Mouse (Mus musculus) hindbrain, embryonic 12.5 days (tissue): ENCODE measurements around the gene Pcnx4. TPM values are rescaled to one million over a fixed set of nuclear protein-coding genes. Genes with fewer than 3 reads are reported as not detected.
A peak's percentile ranks its signal among the peaks of the same experiment; 100 is the strongest.
"Not testable (repeated sequence)": the region's sequence is repeated elsewhere in the genome, so short reads cannot be mapped to it uniquely, and the experiment has no call there.

Experiments used
- ATAC-seq: fragments of 200-750 bp; cut with Nextera tagmentation; 2 replicates; pipeline ENCODE4 v1.8.0; 2017; ENCODE audit warnings: moderate TSS enrichment; ENCODE audit not compliant: low FRiP score
- H3K27ac ChIP-seq: fragments of 300-500 bp; sonication (generic); 2 replicates; pipeline ENCODE4 v1.5.1; 2016; ENCODE audit warnings: mild to moderate bottlenecking
- H3K27me3 ChIP-seq: fragments of 300-500 bp; sonication (generic); 2 replicates; pipeline ENCODE4 v1.6.1; 2016; ENCODE audit warnings: mild to moderate bottlenecking
- H3K36me3 ChIP-seq: fragments of 300-500 bp; sonication (generic); 2 replicates; pipeline ENCODE4 v1.6.1; 2016; ENCODE audit warnings: mild to moderate bottlenecking
- H3K4me1 ChIP-seq: fragments of 300-500 bp; sonication (generic); 2 replicates; pipeline ENCODE4 v1.6.1; 2016
- H3K4me2 ChIP-seq: fragments of 300-500 bp; sonication (generic); replicated peaks from 2 replicates; pipeline ENCODE4 v1.6.1; 2016; ENCODE audit warnings: mild to moderate bottlenecking
- H3K4me3 ChIP-seq: fragments of 300-500 bp; sonication (generic); 2 replicates; pipeline ENCODE4 v1.5.1; 2016; ENCODE audit warnings: mild to moderate bottlenecking
- H3K9ac ChIP-seq: fragments of 300-500 bp; sonication (generic); 2 replicates; pipeline ENCODE4 v1.6.1; 2016; ENCODE audit warnings: mild to moderate bottlenecking, moderate library complexity
- H3K9me3 ChIP-seq: fragments of 300-500 bp; sonication (generic); replicated peaks from 2 replicates; pipeline ENCODE4 v1.6.1; 2016; ENCODE audit warnings: mild to moderate bottlenecking
- WGBS: fragments of 180-500 bp; shearing (Covaris S2); methylation state at CpG from one replicate; pipeline ENCODE4 v1.1.7; 2016; 5-methylcytosine and 5-hydroxymethylcytosine counted together
- polyA plus RNA-seq: library from polyadenylated mRNA; unstranded; fragments of >200 nt; fragmentation: Nextera tagmentation; extraction: Ambion mirVana; gene quantifications from 2 replicates; pipeline ENCODE4 v1.2.1, GENCODE M21; 2016

Pcnx4 gene
- polyA plus RNA-seq, 1 experiment from 2014 or later, result 18.0 TPM

- WGBS, result 83% methylated on average over 7 of the region's 7 CpGs
- no peak overlapping the region for H3K27ac ChIP-seq
- no peaks in the 10 kb centered on the region for H3K27me3 ChIP-seq
- H3K4me1 ChIP-seq, result peaks cover 6% of the 10 kb centered on the region
- H3K4me2 ChIP-seq, result no peak overlapping the region
- H3K9me3 ChIP-seq, result no peaks in the 10 kb centered on the region
- no peak overlapping the region for H3K4me3 ChIP-seq
- no peak overlapping the region for H3K9ac ChIP-seq
- H3K36me3 ChIP-seq, result no peaks in the 10 kb centered on the region
- no peak for ATAC-seq
Observed at GRCm38 (mm10) chr12:72532303-72532702, 3.9 kb upstream of the Pcnx4 start.

GRCm38 (mm10) chr12:72533986-72534385 lies 2.2 kb upstream of the Pcnx4 start:
- WGBS, result 91% methylated on average over 6 of the region's 6 CpGs
- peaks cover 6% of the 10 kb centered on the region for H3K4me1 ChIP-seq
- H3K4me3 ChIP-seq, result no peak overlapping the region
- no peaks in the 10 kb centered on the region for H3K9me3 ChIP-seq
- no peaks in the 10 kb centered on the region for H3K36me3 ChIP-seq
- no peak overlapping the region for H3K4me2 ChIP-seq
- no peak for ATAC-seq
- H3K27ac ChIP-seq, result no peak overlapping the region
- no peak overlapping the region for H3K9ac ChIP-seq
- H3K27me3 ChIP-seq, result no peaks in the 10 kb centered on the region

GRCm38 (mm10) chr12:72535599-72535998 lies 584 bp upstream of the Pcnx4 start:
- peak overlapping the region; percentile 24; the same call in 1 of the 2 replicates for H3K27ac ChIP-seq
- peaks cover 6% of the 10 kb centered on the region for H3K4me1 ChIP-seq
- peak overlapping the region; percentile 59 for H3K4me3 ChIP-seq
- no peaks in the 10 kb centered on the region for H3K9me3 ChIP-seq
- no peaks in the 10 kb centered on the region for H3K27me3 ChIP-seq
- H3K4me2 ChIP-seq, result peak overlapping the region; percentile 54
- H3K9ac ChIP-seq, result peak overlapping the region; percentile 66
- 41% methylated on average over 3 of the region's 3 CpGs for WGBS
- H3K36me3 ChIP-seq, result no peaks in the 10 kb centered on the region
- ATAC-seq, result no peak; the same call in 1 of the 2 replicates

GRCm38 (mm10) chr12:72538571-72538970 lies 2.4 kb downstream of the Pcnx4 start:
- Histone ChIP-seq H3K27me3 (no peaks in the 10 kb centered on the region), H3K27ac (no peak overlapping the region), H3K9me3 (no peaks in the 10 kb centered on the region), H3K4me3 (no peak overlapping the region), H3K4me1 (peaks cover 6% of the 10 kb centered on the region), H3K9ac (no peak overlapping the region), H3K36me3 (peaks cover 7% of the 10 kb centered on the region), H3K4me2 (no peak overlapping the region)
- 88% methylated on average over 10 of the region's 10 CpGs for WGBS
- no peak for ATAC-seq

DNA sequence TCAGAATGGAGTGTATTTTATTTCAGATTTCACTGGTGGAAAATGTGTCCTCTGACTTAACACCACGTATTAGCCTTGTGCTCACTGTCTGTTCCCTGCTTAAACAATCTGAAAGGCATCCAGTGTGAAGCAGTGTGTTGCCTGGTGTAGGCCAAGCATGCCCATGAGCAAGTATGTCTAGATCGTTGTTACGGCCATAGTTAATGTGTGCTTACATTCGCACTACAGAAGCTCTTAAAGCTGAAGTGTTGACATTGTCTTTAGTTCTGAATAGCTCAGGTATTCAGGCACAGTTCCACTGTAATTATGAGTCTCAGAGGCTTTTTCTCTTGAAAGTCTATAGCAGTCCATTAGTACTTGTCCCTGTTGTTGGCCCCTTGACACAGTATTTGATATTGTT lies 18.2 kb downstream of the Pcnx4 start:
- Histone ChIP-seq H3K4me3 (no peak overlapping the region), H3K4me1 (no peaks in the 10 kb centered on the region), H3K4me2 (no peak overlapping the region), H3K9me3 (no peaks in the 10 kb centered on the region), H3K27ac (no peak overlapping the region), H3K36me3 (peaks cover 5% of the 10 kb centered on the region), H3K27me3 (no peaks in the 10 kb centered on the region), H3K9ac (no peak overlapping the region)
- 79% methylated on average over 4 of the region's 4 CpGs for WGBS
- ATAC-seq, result no peak

- H3K36me3 ChIP-seq, result peaks cover 3% of the 10 kb centered on the region; the same call in 1 of the 2 replicates
- H3K4me1 ChIP-seq, result no peaks in the 10 kb centered on the region
- no peak overlapping the region for H3K9ac ChIP-seq
- H3K9me3 ChIP-seq, result no peaks in the 10 kb centered on the region
- no peaks in the 10 kb centered on the region for H3K27me3 ChIP-seq
- no peak overlapping the region for H3K4me3 ChIP-seq
- no peak overlapping the region for H3K4me2 ChIP-seq
- no peak overlapping the region for H3K27ac ChIP-seq
- WGBS, result 92% methylated on average over 4 of the region's 4 CpGs
- no peak for ATAC-seq
Observed at GRCm38 (mm10) chr12:72564281-72564795, 28.2 kb downstream of the Pcnx4 start.

DNA sequence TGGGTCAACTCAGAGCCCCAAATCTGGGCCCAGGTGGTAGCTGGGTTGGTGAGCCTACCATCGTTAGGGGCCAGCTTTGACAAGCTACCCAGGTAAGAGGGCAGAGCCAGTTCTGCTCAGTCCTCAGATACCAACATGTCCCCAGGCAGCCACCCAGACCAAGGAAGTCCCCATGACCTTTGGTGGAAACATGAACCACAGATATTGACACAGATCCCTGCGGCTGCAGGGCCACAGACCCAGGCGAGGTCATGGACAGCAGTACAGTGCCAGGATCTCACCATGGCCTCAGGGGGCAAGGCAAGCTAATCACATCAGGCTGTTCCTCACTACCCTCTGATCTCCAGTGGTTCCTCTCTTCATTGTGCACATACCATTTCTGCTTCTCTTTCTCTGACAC lies 45.8 kb downstream of the Pcnx4 start:
- WGBS, result 90% methylated on average over 3 of the region's 3 CpGs
- Histone ChIP-seq H3K4me1 (no peaks in the 10 kb centered on the region), H3K27ac (no peak overlapping the region), H3K4me3 (no peak overlapping the region), H3K4me2 (no peak overlapping the region), H3K36me3 (peaks cover 7% of the 10 kb centered on the region; the same call in 1 of the 2 replicates), H3K9me3 (0 out of 2 replicates have a peak, but pooled peaks cover 4% of the 10 kb centered on the region), H3K9ac (no peak overlapping the region), H3K27me3 (no peaks in the 10 kb centered on the region)
- no peak for ATAC-seq

- Histone ChIP-seq H3K4me1 (no peaks in the 10 kb centered on the region), H3K9me3 (0 out of 2 replicates have a peak, but pooled peaks cover 4% of the 10 kb centered on the region), H3K9ac (no peak overlapping the region), H3K27ac (no peak overlapping the region), H3K36me3 (peaks cover 7% of the 10 kb centered on the region; the same call in 1 of the 2 replicates), H3K27me3 (no peaks in the 10 kb centered on the region), H3K4me2 (no peak overlapping the region), H3K4me3 (no peak overlapping the region)
- 91% methylated on average over 2 of the region's 2 CpGs for WGBS
- ATAC-seq, result no peak
Observed at GRCm38 (mm10) chr12:72583099-72583498, 46.9 kb downstream of the Pcnx4 start.

GRCm38 (mm10) chr12:72585339-72585738 lies 49.2 kb downstream of the Pcnx4 start:
- Histone ChIP-seq H3K4me3 (no peak overlapping the region), H3K27me3 (no peaks in the 10 kb centered on the region), H3K9ac (no peak overlapping the region), H3K4me2 (no peak overlapping the region), H3K27ac (no peak overlapping the region), H3K36me3 (peaks cover 3% of the 10 kb centered on the region; the same call in 1 of the 2 replicates), H3K4me1 (no peaks in the 10 kb centered on the region), H3K9me3 (0 out of 2 replicates have a peak, but pooled peaks cover 4% of the 10 kb centered on the region)
- no peak for ATAC-seq
- WGBS, result 96% methylated on average over 1 of the region's 1 CpGs

DNA sequence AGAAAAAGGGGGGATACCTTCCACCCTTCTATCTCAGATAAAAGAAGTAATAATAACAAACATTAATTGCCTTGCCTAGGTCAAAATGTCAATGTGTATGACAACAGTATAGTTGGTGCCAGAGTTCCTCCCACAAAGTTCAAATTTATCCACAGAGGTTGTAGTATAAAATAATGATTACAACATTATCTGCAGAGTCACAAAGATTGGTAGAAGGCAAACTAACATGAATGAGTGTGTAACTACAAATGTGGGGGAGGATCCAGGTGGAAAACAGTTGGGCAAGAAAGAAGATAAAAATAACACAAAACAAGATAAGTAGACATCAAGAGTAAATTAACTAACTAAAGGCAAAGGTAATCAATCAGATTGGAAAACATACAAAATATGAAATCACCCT lies 56.8 kb downstream of the Pcnx4 start:
- no peak overlapping the region for H3K27ac ChIP-seq
- no peak for ATAC-seq
- no peaks in the 10 kb centered on the region for H3K36me3 ChIP-seq
- H3K9ac ChIP-seq, result no peak overlapping the region
- no peaks in the 10 kb centered on the region for H3K4me1 ChIP-seq
- H3K27me3 ChIP-seq, result no peaks in the 10 kb centered on the region
- no peak overlapping the region for H3K4me2 ChIP-seq
- no peaks in the 10 kb centered on the region for H3K9me3 ChIP-seq
- no peak overlapping the region for H3K4me3 ChIP-seq

GRCm38 (mm10) chr12:72594001-72594400 lies 57.8 kb downstream of the Pcnx4 start:
- no peaks in the 10 kb centered on the region for H3K36me3 ChIP-seq
- 56% methylated on average over 2 of the region's 2 CpGs for WGBS
- H3K4me3 ChIP-seq, result no peak overlapping the region
- H3K9me3 ChIP-seq, result no peaks in the 10 kb centered on the region; the same call in 1 of the 2 replicates
- H3K27me3 ChIP-seq, result no peaks in the 10 kb centered on the region
- no peak overlapping the region for H3K27ac ChIP-seq
- no peak overlapping the region for H3K4me2 ChIP-seq
- no peak overlapping the region for H3K9ac ChIP-seq
- no peak for ATAC-seq
- H3K4me1 ChIP-seq, result no peaks in the 10 kb centered on the region

- not testable (repeated sequence) for H3K4me2 ChIP-seq, H3K27ac ChIP-seq, ATAC-seq, H3K9me3 ChIP-seq, H3K4me3 ChIP-seq, H3K36me3 ChIP-seq, H3K27me3 ChIP-seq, H3K9ac ChIP-seq, H3K4me1 ChIP-seq
- 97% methylated on average over 2 of the region's 2 CpGs for WGBS
Observed at GRCm38 (mm10) chr12:72598731-72599130, 62.5 kb downstream of the Pcnx4 start.

DNA sequence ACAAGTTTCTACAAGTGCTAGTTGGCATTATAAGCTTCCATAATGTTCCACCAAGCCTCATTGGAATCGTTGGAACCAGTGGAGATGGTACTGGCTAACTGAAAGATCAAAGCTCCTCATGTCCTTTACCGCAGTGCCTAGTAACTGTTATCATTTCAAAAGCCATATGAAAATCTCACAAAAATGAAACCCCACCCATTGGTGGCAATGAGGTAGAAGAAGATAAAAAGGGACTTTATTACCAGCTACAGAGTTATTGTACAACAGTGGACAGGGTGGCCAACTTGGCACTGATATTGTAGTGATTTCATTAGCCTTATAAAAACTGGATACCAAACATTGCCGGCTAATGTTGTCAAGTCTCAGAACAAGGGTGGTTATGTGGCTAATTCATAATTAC lies 75.9 kb downstream of the Pcnx4 start:
- 92% methylated on average over 3 of the region's 3 CpGs for WGBS
- Histone ChIP-seq H3K4me2 (no peak overlapping the region), H3K4me1 (no peaks in the 10 kb centered on the region), H3K4me3 (no peak overlapping the region), H3K9me3 (no peaks in the 10 kb centered on the region), H3K36me3 (no peaks in the 10 kb centered on the region), H3K9ac (no peak overlapping the region), H3K27ac (no peak overlapping the region), H3K27me3 (no peaks in the 10 kb centered on the region)
- no peak for ATAC-seq
